Mouse (Mus musculus): ENCODE data around the gene Dkk3.
"Not testable (repeated sequence)": the region's sequence is repeated elsewhere in the genome, so short reads cannot be mapped to it uniquely, and the experiment has no call there.

Gene Dkk3

GRCm38 (mm10) chr7:112127954-112128353 is 30.9 kb downstream of the Dkk3 start:
- DNase-seq, result peak; percentile 70

- no peak for DNase-seq
These were observed 31.7 kb downstream of the Dkk3 start for GRCm38 (mm10) chr7:112127085-112127637.

- DNase-seq, result peak; percentile 57
These were observed 33.1 kb downstream of the Dkk3 start for GRCm38 (mm10) chr7:112125625-112126260.

- no peak for DNase-seq
These were observed 35.2 kb downstream of the Dkk3 start for GRCm38 (mm10) chr7:112123612-112124011.

- DNase-seq, result peak; percentile 93
These were observed 36.9 kb downstream of the Dkk3 start for GRCm38 (mm10) chr7:112121866-112122500.

- DNase-seq, result peak; percentile 83
These were observed 37.7 kb downstream of the Dkk3 start for GRCm38 (mm10) chr7:112120861-112121810.

GRCm38 (mm10) chr7:112119248-112119647 is 39.6 kb downstream of the Dkk3 start:
- peak; percentile 53 for DNase-seq

- DNase-seq, result no peak
These were observed 40.8 kb downstream of the Dkk3 start for GRCm38 (mm10) chr7:112118086-112118485.

- no peak for DNase-seq
These were observed 41.4 kb downstream of the Dkk3 start for GRCm38 (mm10) chr7:112117501-112117900.

GRCm38 (mm10) chr7:112110638-112111372 is 48.1 kb downstream of the Dkk3 start:
- DNase-seq, result no peak

GRCm38 (mm10) chr7:112108757-112109156 is 50.1 kb downstream of the Dkk3 start:
- DNase-seq, result no peak

GRCm38 (mm10) chr7:112103816-112104215 is 55.0 kb downstream of the Dkk3 start:
- no peak for DNase-seq

- no peak for DNase-seq
These were observed 55.9 kb downstream of the Dkk3 start for GRCm38 (mm10) chr7:112102933-112103332.

- no peak for DNase-seq
These were observed 58.0 kb downstream of the Dkk3 start for GRCm38 (mm10) chr7:112100887-112101286.

GRCm38 (mm10) chr7:112094923-112095322 is 63.9 kb downstream of the Dkk3 start:
- DNase-seq, result not testable (repeated sequence)

GRCm38 (mm10) chr7:112086186-112086585 is 72.7 kb downstream of the Dkk3 start:
- DNase-seq, result no peak

- peak; percentile 82 for DNase-seq
These were observed 73.8 kb downstream of the Dkk3 start for GRCm38 (mm10) chr7:112085062-112085461.

GRCm38 (mm10) chr7:112084222-112084621 is 74.6 kb downstream of the Dkk3 start:
- no peak for DNase-seq

- no peak for DNase-seq
These were observed 76.2 kb downstream of the Dkk3 start for GRCm38 (mm10) chr7:112082636-112083035.

GRCm38 (mm10) chr7:112074868-112075267 is 84.0 kb downstream of the Dkk3 start:
- DNase-seq, result no peak

Measured in cerebellum, adult 9-11 months (tissue).